Mouse (Mus musculus) ovary, postnatal 36 days (tissue): ENCODE measurements around the gene 7420426K07Rik.

Experiments used
- DNase-seq: peaks from one replicate; pipeline ENCODE4 v3.0.0; 2022; ENCODE audit warnings: low spot score, mixed read lengths

The 7420426K07Rik gene

GRCm38 (mm10) chr9:98902819-98903218, at the start of gene 7420426K07Rik:
7420426K07Rik (plus strand) TSS chr9:98903119.
- DNase-seq = no peak

DNA sequence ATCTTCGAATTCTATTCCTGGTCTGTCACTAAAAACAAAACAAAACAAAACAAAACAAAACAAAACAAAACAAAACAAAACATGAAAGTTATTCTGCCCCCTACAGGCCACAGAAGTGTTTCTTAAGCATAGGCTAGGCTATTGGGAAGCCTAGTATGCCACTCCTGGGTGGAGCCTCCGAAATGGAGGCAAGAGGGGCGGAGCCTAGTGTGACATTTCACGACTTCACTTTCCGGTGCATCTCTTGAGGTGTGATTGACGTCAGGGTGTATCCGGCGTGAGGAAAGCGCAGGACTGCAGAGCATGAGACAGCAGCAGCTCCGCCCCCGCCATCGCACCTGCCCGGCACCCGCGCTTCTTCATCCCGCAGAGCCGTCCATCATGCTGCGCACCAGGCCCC, 46.7 kb upstream of the 7420426K07Rik start, which contains the start of gene Prr23a2:
Gene Prr23a2 (plus strand): TSS at position 285 of the 400 bp plus-strand sequence.
- no peak for DNase-seq

DNA sequence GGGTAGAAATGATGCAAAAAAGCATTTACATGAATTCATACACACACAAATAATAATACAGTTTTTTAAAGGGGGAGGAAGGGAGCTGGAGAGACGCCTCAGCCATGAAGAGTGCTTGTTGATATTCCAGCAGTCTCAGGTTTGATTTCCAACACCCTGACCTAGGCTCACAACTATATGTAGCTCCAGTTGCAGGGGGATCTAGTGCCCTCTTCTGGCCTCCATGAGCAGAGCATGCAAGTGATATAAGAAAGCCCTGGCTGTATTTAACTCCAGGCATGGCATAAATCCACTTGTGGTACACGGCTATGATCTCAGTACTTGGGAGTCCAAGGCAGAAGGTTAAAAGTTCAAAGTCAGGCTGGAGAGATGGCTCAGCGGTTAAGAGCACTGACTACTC, 39.5 kb upstream of the 7420426K07Rik start:
- no peak for DNase-seq

DNA sequence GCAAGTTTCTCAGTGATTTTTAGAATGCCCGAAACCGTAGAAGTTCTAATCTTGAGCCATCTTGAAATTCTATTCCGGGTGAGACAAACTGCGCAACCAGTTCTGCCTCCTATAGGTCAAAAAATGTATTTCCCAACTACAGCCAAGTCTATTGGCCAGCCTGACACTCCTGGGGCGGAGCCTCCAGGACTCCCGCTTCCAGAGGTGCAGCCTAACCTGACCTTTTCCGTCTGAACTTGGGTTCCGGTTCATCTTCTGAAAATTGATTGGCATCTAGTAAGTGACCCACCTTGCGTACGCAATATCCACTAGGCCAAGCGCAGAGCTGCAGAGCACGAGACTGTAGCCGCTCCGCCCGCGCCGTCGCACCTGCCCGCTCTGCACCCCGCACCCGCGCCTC, 38.3 kb upstream of the 7420426K07Rik start, which contains the start of gene Prr23a3:
Gene Prr23a3 (plus strand): TSS at position 197 of the 400 bp plus-strand sequence.
- DNase-seq = no peak

- DNase-seq = no peak
Measured at GRCm38 (mm10) chr9:98901486-98901885, 1.4 kb upstream of the 7420426K07Rik start.

GRCm38 (mm10) chr9:98920629-98921523, 18.0 kb downstream of the 7420426K07Rik start:
- DNase-seq = no peak

DNA sequence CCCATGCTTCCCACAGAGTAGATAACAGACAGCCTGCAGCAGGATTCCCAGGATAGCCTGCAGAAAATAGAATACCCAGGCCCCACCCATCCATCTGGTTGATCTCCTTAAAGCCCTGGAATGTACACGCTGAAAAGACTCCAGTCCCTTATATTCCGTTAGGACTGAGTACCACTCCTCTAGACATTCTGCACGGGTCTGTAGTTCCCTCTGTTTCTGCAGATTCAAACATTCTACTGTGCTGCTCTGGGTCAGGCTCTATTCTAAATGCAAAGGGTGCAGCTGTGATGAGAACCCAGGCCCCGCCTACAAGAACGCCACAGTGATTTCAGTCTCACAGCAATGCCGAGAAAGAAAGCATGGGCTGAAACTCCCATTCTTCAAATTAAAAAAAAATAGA, 20.2 kb downstream of the 7420426K07Rik start:
- DNase-seq = no peak

GRCm38 (mm10) chr9:98924183-98924582, 21.3 kb downstream of the 7420426K07Rik start:
- DNase-seq = no peak

DNA sequence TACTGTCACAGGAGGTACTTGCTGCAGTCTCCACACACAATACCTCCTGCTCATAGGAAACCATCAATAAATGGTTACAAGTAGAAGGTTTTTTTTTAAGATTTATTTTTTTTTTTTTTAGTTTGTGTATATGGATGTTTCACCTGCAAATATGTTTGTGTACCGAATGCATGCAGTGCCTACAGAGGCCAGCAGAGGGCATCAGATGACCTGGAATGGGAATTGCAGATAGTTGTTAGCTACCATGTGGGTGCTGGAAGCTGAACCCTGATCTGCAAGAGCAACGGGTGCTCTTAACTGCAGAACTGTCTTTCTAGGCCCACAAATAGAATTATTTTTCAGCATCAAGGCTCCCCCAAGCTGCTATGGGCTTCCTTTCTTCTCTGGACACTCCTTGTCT, 26.6 kb downstream of the 7420426K07Rik start:
- no peak for DNase-seq

DNA sequence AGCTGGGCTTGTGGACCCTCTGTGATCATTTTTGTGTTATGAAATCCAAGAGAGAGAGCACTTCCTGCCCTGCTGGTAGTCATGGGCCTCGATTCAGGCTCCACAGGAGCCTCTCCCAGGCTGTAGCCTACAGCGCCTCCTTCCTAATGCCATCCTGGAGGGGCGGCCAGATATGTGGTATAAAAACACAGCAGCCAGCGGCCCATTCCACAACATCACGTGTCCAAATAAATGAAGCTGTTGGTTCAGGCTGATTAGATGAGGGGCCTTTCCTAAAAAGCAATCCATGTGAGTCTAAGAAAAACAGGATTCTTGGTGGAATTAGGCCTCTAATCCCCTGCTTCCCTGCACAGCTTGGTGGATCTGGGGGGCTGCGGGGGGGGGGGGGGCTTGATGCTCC, 30.0 kb downstream of the 7420426K07Rik start:
- no peak for DNase-seq

DNA sequence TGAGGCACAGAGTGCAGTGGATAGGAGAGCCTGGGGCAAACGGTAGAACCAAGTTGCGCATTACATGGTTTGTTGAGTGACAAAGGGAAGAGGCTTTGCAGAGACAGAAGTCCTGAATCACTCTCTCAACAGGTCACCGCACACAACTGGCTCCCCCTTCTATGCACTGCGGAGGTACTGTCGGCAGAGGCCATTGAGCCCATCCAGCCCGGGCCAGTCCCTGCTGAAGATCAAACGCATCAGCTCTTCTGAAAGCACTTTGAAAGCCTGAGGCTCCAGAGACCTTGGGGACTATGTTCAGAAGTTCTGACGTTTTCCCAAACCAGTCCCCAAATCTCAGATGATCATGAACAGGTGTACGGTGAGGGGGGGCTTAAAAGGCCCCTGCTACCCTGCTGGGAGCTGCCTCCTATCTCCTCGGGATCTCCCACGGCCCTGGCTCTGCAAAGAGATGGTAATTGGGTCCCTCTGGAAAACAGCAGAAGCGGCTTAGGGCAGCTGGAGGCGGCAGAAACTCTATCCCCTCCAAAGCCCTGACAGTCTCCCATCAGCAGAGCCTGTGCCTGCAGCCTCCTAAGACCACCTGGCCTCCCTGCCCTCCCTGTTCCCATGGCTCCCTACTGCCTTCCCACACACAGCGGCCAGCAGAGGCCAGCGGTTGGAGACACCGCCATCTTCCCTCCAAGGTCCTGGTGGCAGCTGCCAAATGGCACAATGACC, 32.4 kb downstream of the 7420426K07Rik start:
- DNase-seq = no peak

- DNase-seq = no peak
Measured at GRCm38 (mm10) chr9:98939290-98939689, 36.4 kb downstream of the 7420426K07Rik start.

GRCm38 (mm10) chr9:98952171-98953050, 49.5 kb downstream of the 7420426K07Rik start:
- DNase-seq = no peak

DNA sequence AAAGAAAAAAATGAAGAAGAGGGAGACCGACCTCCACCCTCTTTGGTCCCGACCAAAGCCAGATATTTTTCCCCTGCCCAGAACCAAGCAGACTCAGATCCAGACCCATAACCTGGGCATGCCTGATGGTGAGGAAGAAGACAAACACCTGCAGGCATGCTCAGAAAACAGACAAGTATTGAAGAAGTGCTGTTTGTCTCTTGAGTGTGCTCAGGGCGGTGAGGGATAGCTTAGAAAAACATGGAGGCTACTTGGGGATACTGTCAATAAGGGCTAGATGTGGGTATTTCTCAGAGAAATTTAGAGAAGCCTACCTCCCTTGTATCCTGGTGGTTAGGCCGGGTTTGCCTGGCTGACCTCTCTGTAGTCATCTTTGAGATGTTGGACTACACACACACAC, 50.4 kb downstream of the 7420426K07Rik start:
- no peak for DNase-seq

DNA sequence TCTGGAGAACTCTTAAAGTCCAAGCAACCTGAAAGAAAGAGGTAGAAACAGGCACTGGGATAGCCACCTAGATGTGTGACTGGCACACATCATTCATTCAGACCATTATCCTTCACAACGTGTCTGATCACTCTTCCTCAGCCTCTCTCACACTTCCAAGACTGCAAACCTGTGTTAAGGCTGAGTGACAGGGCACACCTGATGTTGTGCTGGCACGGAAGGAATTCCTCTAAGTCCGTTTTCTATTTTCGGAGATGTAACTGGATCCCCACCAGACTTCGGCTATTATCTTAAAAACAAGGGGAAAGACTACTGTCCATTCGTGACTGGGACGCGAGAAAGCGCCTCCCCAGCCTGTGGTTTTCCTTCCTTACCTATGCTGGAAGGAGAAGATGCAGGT, 50.9 kb downstream of the 7420426K07Rik start:
- DNase-seq = no peak
